Mouse (Mus musculus) limb, embryonic 12.5 days (tissue): ENCODE measurements around the gene Atp5mpl. TPM values are rescaled to one million over a fixed set of nuclear protein-coding genes. Genes with fewer than 3 reads are reported as not detected.

Source experiments
- polyA plus RNA-seq: library from polyadenylated mRNA; unstranded; fragments of >200 nt; fragmentation: Nextera tagmentation; extraction: Ambion mirVana; gene quantifications from 2 replicates; pipeline ENCODE4 v1.2.1, GENCODE M21; 2016

The Atp5mpl gene
- polyA plus RNA-seq, 1 experiment from 2014 or later: 683 TPM

Other genes with a start within 250 kb of the Atp5mpl start
- 114 and 121 TPM in 2 replicates for gene Klc1, start 208.1 kb downstream of the Atp5mpl start, polyA plus RNA-seq
- gene Xrcc3, start 153.1 kb downstream of the Atp5mpl start, polyA plus RNA-seq: 8.0 and 10.2 TPM in 2 replicates
- gene Zfyve21, start 152.8 kb downstream of the Atp5mpl start, polyA plus RNA-seq: 86.0 and 88.6 TPM in 2 replicates
- 11.5 and 13.0 TPM in 2 replicates for gene Ppp1r13b, start 58.9 kb downstream of the Atp5mpl start, polyA plus RNA-seq
- gene Tdrd9, start 4.6 kb upstream of the Atp5mpl start, polyA plus RNA-seq: 0.97 and 1.4 TPM in 2 replicates
- gene Rd3l, start 14.3 kb upstream of the Atp5mpl start, polyA plus RNA-seq: not detected in 2 replicates
- 3.1 and 3.4 TPM in 2 replicates for gene Aspg, start 139.7 kb upstream of the Atp5mpl start, polyA plus RNA-seq
- 6.6 and 6.7 TPM in 2 replicates for gene Kif26a, start 179.2 kb upstream of the Atp5mpl start, polyA plus RNA-seq